Mouse (Mus musculus) thymus, adult 2 months (tissue): Measurements from ENCODE around the gene Hibadh.

Experiments used
- CTCF ChIP-seq: fragments of 200-500 bp; IDR thresholded peaks from 2 replicates; pipeline ENCODE4 v1.5.1; 2012; ENCODE audit warnings: mild to moderate bottlenecking, control low read depth, low read length, moderate library complexity, borderline replicate concordance; ENCODE audit not compliant: control insufficient read depth, poor library complexity, insufficient read depth; ENCODE audit errors: extremely low read depth
- POLR2A ChIP-seq: fragments of 200-500 bp; IDR thresholded peaks from 2 replicates; pipeline ENCODE4 v1.6.1; 2012; ENCODE audit warnings: mild to moderate bottlenecking, low read length, control low read depth, moderate library complexity; ENCODE audit not compliant: control insufficient read depth, poor library complexity, insufficient read depth; ENCODE audit errors: extremely low read depth

GRCm38 (mm10) chr6:52606746-52607347 lies 33.3 kb downstream of the Hibadh start:
- no peak for TF ChIP-seq CTCF
- TF ChIP-seq POLR2A = no peak
